17 mouse cellular contexts compared by ENCODE assay signal in the genomic region with DNA sequence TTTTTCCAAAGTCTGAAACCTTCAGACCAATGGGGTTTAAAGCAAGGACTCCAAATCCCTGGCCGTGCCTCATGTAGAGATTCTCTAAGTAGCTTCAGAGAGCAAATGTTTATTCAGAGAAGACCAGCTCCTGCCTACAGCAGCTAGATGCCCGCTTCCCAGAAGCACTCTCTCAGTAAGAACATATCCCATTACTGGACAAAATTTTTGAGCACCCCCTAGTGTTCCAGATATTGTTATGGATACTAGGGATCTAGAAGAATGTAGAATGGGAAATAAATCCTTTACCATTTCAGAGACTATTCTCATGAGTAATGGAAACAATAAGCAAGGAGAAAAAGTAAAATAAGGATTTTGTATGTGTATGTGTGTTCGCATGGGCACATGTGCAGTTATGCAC. TPM values are rescaled to one million over a fixed set of nuclear protein-coding genes. Genes with fewer than 3 reads are reported as not detected.
DNase-seq lines count a peak whose midpoint lies in the region; ATAC-seq and TF ChIP-seq lines count a peak whose summit lies in the region.
"Had no signal": no experiment of that assay in that cellular context is flagged by ENCODE, and none has a peak within 500 bp of the region (broad histone marks: within the 10 kb centered on the region; RNA-seq: fewer than 3 reads in every experiment).

No protein-coding gene starts in this region.

- WGBS in neural tube, embryonic 14.5 days: 81% methylated on average over 3 of the region's 3 CpGs
- WGBS in neural tube, embryonic 15.5 days: 82% methylated on average over 3 of the region's 3 CpGs

- no peak for DNase-seq in frontal cortex, adult 2 months (ENCODE audit: extremely low spot score in 1 of 2, low spot score in 1 of 2)
- no peak for DNase-seq in left cerebral cortex, adult 2 months (ENCODE audit: extremely low spot score in 1 of 2, low spot score in 2 of 2)
- no peak for DNase-seq in left cerebral cortex, postnatal 4 days
- no peak for DNase-seq in cerebellum, adult 18-20 months
- no peak for DNase-seq in urinary bladder, postnatal 36 days (ENCODE audit: low spot score in 2 of 2)
- DNase-seq: cerebellum, adult 11-12 months; gastrocnemius, postnatal 36 days; kidney, adult 11 months; kidney, postnatal 25 days; right cerebral cortex, postnatal 25 days had no signal

- H3K9me3 ChIP-seq in neural tube, embryonic 14.5 days (ENCODE audit: control insufficient read depth, low read length): 0 out of 2 replicates have a peak, but pooled peaks cover 3% of the 10 kb centered on the region
- no peaks in the 10 kb centered on the region for H3K9me3 ChIP-seq in neural tube, embryonic 15.5 days (replicated peaks)
- H3K9me3 ChIP-seq: heart, embryonic 12.5 days; hindbrain, embryonic 10.5 days; megakaryocyte, embryonic 14.5 days had no signal

- H3K27ac ChIP-seq in left cerebral cortex, adult 2 months: no peak overlapping the region
- H3K27ac ChIP-seq in neural tube, embryonic 14.5 days (ENCODE audit: low read depth, low read length): 0 out of 2 replicates have a peak overlapping the region, but pooled peaks have one; percentile 17
- no peak overlapping the region for H3K27ac ChIP-seq in neural tube, embryonic 15.5 days (replicated peaks)
- H3K27ac ChIP-seq: hindbrain, embryonic 10.5 days; liver, embryonic 14.5 days had no signal

- H3K4me3 ChIP-seq in left cerebral cortex, adult 2 months: no peak overlapping the region
- no peak overlapping the region for H3K4me3 ChIP-seq in neural tube, embryonic 14.5 days (ENCODE audit: low read depth, low read length)
- H3K4me3 ChIP-seq in neural tube, embryonic 15.5 days (replicated peaks): no peak overlapping the region
- H3K4me3 ChIP-seq: heart, embryonic 12.5 days; hindbrain, embryonic 10.5 days; megakaryocyte, embryonic 14.5 days had no signal

- intact Hi-C loops in left cerebral cortex, adult 2 months (cut with DNase I): no loop called here
- intact Hi-C loops in left cerebral cortex, postnatal 4 days (cut with DNase I): no loop called here

- no peak overlapping the region for H3K9ac ChIP-seq in neural tube, embryonic 14.5 days (replicated peaks; ENCODE audit: low read depth, low read length)
- H3K9ac ChIP-seq in neural tube, embryonic 15.5 days (replicated peaks): no peak overlapping the region
- H3K9ac ChIP-seq: heart, embryonic 12.5 days; liver, embryonic 14.5 days had no signal

- no peaks in the 10 kb centered on the region for H3K4me1 ChIP-seq in neural tube, embryonic 14.5 days (ENCODE audit: control insufficient read depth, insufficient read depth, low read length)
- H3K4me1 ChIP-seq in neural tube, embryonic 15.5 days: 0 out of 2 replicates have a peak, but pooled peaks cover 5% of the 10 kb centered on the region
- H3K4me1 ChIP-seq: megakaryocyte, embryonic 14.5 days had no signal

- no peak overlapping the region for H3K4me2 ChIP-seq in neural tube, embryonic 14.5 days (ENCODE audit: low read depth, low read length)
- H3K4me2 ChIP-seq in neural tube, embryonic 15.5 days: no peak overlapping the region
- H3K4me2 ChIP-seq: heart, embryonic 12.5 days had no signal

- no peaks in the 10 kb centered on the region for H3K27me3 ChIP-seq in neural tube, embryonic 14.5 days (ENCODE audit: control insufficient read depth, insufficient read depth, low read length)
- no peaks in the 10 kb centered on the region for H3K27me3 ChIP-seq in neural tube, embryonic 15.5 days (replicated peaks)
- H3K27me3 ChIP-seq: heart, embryonic 12.5 days had no signal

- ATAC-seq in frontal cortex, adult (ENCODE audit: low TSS enrichment): peak; percentile 84; the same call in 1 of the 2 replicates
- no peak for ATAC-seq in neural tube, embryonic 14.5 days (ENCODE audit: low read depth)
- no peak for ATAC-seq in neural tube, embryonic 15.5 days (ENCODE audit: low FRiP score)

- peak; percentile 28 for TF ChIP-seq CTCF in left cerebral cortex, adult 2 months (IDR thresholded peaks at IDR 0.05)

- H3K36me3 ChIP-seq in neural tube, embryonic 14.5 days (ENCODE audit: control insufficient read depth, insufficient read depth, low read length): no peaks in the 10 kb centered on the region
- H3K36me3 ChIP-seq in neural tube, embryonic 15.5 days: no peaks in the 10 kb centered on the region
- H3K36me3 ChIP-seq: heart, embryonic 12.5 days; hindbrain, embryonic 10.5 days had no signal

RNA-seq across cellular contexts. Expression of gene Adpgk, which starts 42.0 kb away (rescaled TPM):
- polyA plus RNA-seq in frontal cortex, adult 2 months (2012; rRNA removed): 18.0 and 19.7 TPM in 2 replicates
- 10 to 100 TPM; 16.2 to 16.3 TPM for total RNA-seq in left cerebral cortex, adult 2 months (2021)
- total RNA-seq in left cerebral cortex, postnatal 4 days (2021): 10 to 100 TPM; 19.4 to 21.7 TPM
- 22.1 and 28.8 TPM in 2 replicates for polyA plus RNA-seq in neural tube, embryonic 14.5 days (2014; fragmentation: Nextera tagmentation; extraction: Ambion mirVana)
- polyA plus RNA-seq in neural tube, embryonic 15.5 days (2015; fragmentation: Nextera tagmentation; extraction: Ambion mirVana): 24.1 and 26.5 TPM in 2 replicates
